Mouse (Mus musculus) kidney, adult 2 months (tissue): ENCODE results near the gene Kank1.

ENCODE experiments used
- CTCF ChIP-seq: fragments of 200-500 bp; conservative IDR thresholded peaks from 2 replicates; pipeline ENCODE4 v1.5.1; 2011; ENCODE audit warnings: low read depth, mild to moderate bottlenecking, control low read depth, low read length, moderate library complexity, mixed read lengths; ENCODE audit not compliant: insufficient read depth, insufficient read length
- POLR2A ChIP-seq: fragments of 200-500 bp; IDR thresholded peaks from one replicate; pipeline ENCODE4 v1.6.1; 2011; ENCODE audit warnings: low read depth, low read length, control low read depth

DNA sequence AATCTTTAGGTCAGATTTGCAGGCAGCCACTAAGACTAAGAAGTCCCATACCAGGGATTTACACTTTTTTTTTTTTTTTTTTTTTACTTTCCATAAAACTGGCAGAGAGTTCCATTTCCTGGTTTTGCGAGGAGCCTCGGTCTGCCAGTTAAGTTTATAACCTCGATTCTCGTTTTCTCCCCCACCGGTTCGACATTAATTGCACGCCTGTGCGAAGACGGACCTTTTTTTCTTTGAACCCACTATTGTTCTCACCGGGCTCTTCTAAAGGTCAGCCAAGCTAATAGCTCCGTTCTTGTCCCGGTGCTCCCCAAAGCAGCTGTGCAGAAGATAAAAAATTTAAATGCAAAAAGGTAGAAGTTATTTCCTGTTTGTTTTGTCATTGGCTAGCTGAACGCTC is 12.5 kb downstream of the Kank1 start:
- no peak for TF ChIP-seq CTCF
- TF ChIP-seq POLR2A: no peak
